Mouse (Mus musculus) forebrain, embryonic 12.5 days (tissue): ENCODE results near the gene Tmem203. TPM values are rescaled to one million over a fixed set of nuclear protein-coding genes. Genes with fewer than 3 reads are reported as not detected.

ENCODE experiments used
- ATAC-seq: fragments of 200-750 bp; cut with Nextera tagmentation; 2 replicates; pipeline ENCODE4 v1.8.0; 2017; ENCODE audit warnings: moderate TSS enrichment; ENCODE audit not compliant: low FRiP score
- H3K27ac ChIP-seq: fragments of 300-500 bp; sonication (generic); 2 replicates; pipeline ENCODE4 v1.5.1; 2016; ENCODE audit warnings: mild to moderate bottlenecking
- H3K27me3 ChIP-seq: fragments of 300-500 bp; sonication (generic); 2 replicates; pipeline ENCODE4 v1.6.1; 2016; ENCODE audit warnings: mild to moderate bottlenecking
- H3K36me3 ChIP-seq: fragments of 300-500 bp; sonication (generic); replicated peaks from 2 replicates; pipeline ENCODE4 v1.6.1; 2016; ENCODE audit warnings: mild to moderate bottlenecking
- H3K4me1 ChIP-seq: fragments of 300-500 bp; sonication (generic); 2 replicates; pipeline ENCODE4 v1.6.1; 2016
- H3K4me2 ChIP-seq: fragments of 300-500 bp; sonication (generic); 2 replicates; pipeline ENCODE4 v1.6.1; 2016; ENCODE audit warnings: mild to moderate bottlenecking, moderate library complexity
- H3K4me3 ChIP-seq: fragments of 300-500 bp; sonication (generic); replicated peaks from 2 replicates; pipeline ENCODE4 v1.5.1; 2016; ENCODE audit warnings: mild to moderate bottlenecking
- H3K9ac ChIP-seq: fragments of 300-500 bp; sonication (generic); 2 replicates; pipeline ENCODE4 v1.6.1; 2016; ENCODE audit warnings: mild to moderate bottlenecking
- H3K9me3 ChIP-seq: fragments of 300-500 bp; sonication (generic); 2 replicates; pipeline ENCODE4 v1.6.1; 2016
- WGBS: fragments of 180-500 bp; shearing (Covaris S2); methylation state at CpG from one replicate; pipeline ENCODE4 v1.1.7; 2016; 5-methylcytosine and 5-hydroxymethylcytosine counted together
- polyA plus RNA-seq: library from polyadenylated mRNA; unstranded; fragments of >200 nt; fragmentation: Nextera tagmentation; extraction: Ambion mirVana; gene quantifications from 2 replicates; pipeline ENCODE4 v1.2.1, GENCODE M21; 2016

The Tmem203 gene
- polyA plus RNA-seq, result 17.6 and 18.1 TPM in 2 replicates

DNA sequence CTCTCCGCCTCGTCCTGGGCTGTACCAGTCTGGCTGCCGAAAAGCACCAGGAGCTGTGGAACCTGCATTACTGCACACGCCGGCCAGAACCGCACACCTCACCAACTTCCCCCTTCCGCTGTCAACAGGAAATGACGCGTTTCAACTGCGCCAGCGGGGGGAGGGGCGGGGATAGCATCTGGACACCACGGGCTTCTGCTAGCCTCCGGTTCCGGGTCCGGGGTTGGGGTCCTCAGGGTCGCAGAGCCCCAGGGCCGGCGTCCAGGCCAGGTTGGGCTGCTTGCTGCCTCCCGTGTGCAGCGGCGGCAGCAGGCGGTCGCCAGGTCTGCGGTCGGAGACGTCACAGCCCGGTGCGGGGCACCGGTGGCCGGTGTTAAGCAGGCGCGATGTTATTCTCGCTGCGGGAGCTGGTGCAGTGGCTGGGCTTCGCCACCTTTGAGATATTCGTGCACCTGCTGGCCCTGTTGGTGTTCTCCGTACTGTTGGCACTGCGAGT, at the start of gene Tmem203:
TSS of gene Tmem203 (plus strand) at position 156 of the 496 bp plus-strand sequence.
- H3K9ac ChIP-seq, result peak within 1 kb of the TSS; percentile 88
- 0% methylated on average over 39 of the region's 39 CpGs for WGBS
- peak; percentile 93 for ATAC-seq
- H3K9me3 ChIP-seq, result no peaks in the 10 kb centered on the region
- peaks cover 23% of the 10 kb centered on the region for H3K4me1 ChIP-seq
- H3K4me2 ChIP-seq, result peak within 1 kb of the TSS; percentile 97
- peak within 1 kb of the TSS; percentile 75 for H3K4me3 ChIP-seq
- H3K27me3 ChIP-seq, result no peaks in the 10 kb centered on the region
- H3K36me3 ChIP-seq, result peaks cover 21% of the 10 kb centered on the region
- H3K27ac ChIP-seq, result peak within 1 kb of the TSS; percentile 74

DNA sequence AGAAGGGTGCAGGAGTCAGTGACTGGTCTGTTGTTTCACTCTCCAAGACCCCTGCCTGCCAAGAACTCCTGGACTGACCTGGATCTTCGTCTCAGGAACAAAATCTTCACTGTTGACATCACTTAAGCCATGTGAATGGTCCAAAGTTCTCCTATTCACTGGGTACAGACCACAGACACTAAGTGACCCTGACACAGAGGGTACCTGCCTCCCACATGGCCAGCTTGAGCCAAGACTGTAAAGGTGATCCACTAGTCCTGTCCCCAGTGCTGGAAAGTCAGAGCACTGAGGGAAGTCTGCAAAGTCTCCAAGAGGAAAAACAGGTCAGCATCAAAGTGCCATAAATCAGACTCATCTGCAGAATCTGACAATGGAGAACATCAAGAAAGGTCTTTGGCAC, 47.6 kb upstream of the Tmem203 start:
- Histone ChIP-seq H3K9ac (no peak overlapping the region), H3K36me3 (peaks cover 63% of the 10 kb centered on the region)

DNA sequence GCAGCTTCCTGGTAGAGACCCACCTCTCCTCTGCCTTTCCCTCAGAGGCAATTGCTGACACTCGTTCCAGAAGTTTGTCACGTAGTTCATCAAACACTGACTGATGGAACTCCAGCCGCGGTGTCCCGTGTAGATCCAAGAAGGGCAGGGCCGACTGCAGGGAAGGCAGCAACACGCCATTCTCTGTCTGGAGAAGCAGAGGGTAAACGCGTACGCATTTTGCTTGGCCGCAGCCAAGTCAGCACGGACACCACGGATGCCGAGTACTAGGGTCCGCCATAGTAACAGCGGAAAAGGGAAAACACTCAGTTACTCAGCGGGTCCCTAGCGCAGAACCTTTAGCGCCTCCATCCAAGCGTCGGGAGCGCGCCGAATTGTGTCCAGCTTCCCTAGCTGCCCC, 44.6 kb upstream of the Tmem203 start:
- H3K9ac ChIP-seq, result peak overlapping the region; percentile 86

More for the DNA sequence above, 47.6 kb upstream of the Tmem203 start:
- H3K4me2 ChIP-seq, result no peak overlapping the region
- 85% methylated on average over 1 of the region's 1 CpGs for WGBS
- H3K27me3 ChIP-seq, result 0 out of 2 replicates have a peak, but pooled peaks cover 1% of the 10 kb centered on the region
- H3K4me1 ChIP-seq, result peaks cover 25% of the 10 kb centered on the region
- ATAC-seq, result no peak
- no peak overlapping the region for H3K4me3 ChIP-seq
- no peak overlapping the region for H3K27ac ChIP-seq
- no peaks in the 10 kb centered on the region for H3K9me3 ChIP-seq

DNA sequence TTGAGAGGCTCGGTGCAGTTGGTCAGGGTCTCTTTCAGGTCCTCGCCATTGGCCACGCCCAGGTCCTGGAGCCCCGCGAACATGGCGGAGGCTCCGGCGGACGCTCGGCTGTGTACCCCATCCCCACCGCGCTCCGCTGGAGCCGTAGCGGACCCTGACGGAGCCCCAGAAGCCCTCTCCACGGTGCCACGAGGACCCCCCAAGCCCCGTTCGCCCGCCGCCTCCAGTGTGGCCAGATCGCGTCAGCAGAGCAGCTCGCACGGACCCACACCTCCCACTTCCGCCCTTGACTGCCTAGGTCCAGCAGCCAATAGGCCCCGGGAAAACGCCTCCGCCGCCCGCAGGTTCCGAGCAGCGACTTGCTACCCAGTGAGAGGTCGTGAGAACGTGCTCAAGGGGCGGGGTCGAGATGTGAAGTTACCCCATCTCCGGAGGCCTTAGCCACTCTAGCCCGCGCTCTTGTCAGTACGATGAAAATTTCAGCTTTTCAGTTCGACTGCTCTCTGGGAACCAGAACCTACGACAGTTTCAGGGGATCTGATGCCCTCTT, 44.0 kb upstream of the Tmem203 start, which contains the start of gene Nelfb:
TSS of gene Nelfb (minus strand) at position 369 of the 550 bp plus-strand sequence.
- H3K27ac ChIP-seq, result peak within 1 kb of the TSS; percentile 90
- H3K4me3 ChIP-seq, result peak within 1 kb of the TSS; percentile 86
- H3K4me1 ChIP-seq, result peaks cover 25% of the 10 kb centered on the region
- H3K9me3 ChIP-seq, result no peaks in the 10 kb centered on the region
- peak within 1 kb of the TSS; percentile 86 for H3K9ac ChIP-seq
- H3K4me2 ChIP-seq, result peak within 1 kb of the TSS; percentile 95
- peaks cover 12% of the 10 kb centered on the region; the same call in 1 of the 2 replicates for H3K27me3 ChIP-seq
- H3K36me3 ChIP-seq, result peaks cover 28% of the 10 kb centered on the region
- under 1% methylated on average over 44 of the region's 44 CpGs for WGBS
- ATAC-seq, result peak; percentile 93

More for the DNA sequence above, 44.6 kb upstream of the Tmem203 start:
- peak overlapping the region; percentile 95 for H3K4me2 ChIP-seq
- under 1% methylated on average over 24 of the region's 24 CpGs for WGBS
- H3K36me3 ChIP-seq, result peaks cover 33% of the 10 kb centered on the region
- H3K9me3 ChIP-seq, result no peaks in the 10 kb centered on the region
- H3K27ac ChIP-seq, result peak overlapping the region; percentile 90
- peak overlapping the region; percentile 86 for H3K4me3 ChIP-seq
- ATAC-seq, result peak; percentile 44
- H3K4me1 ChIP-seq, result peaks cover 25% of the 10 kb centered on the region
- peaks cover 12% of the 10 kb centered on the region; the same call in 1 of the 2 replicates for H3K27me3 ChIP-seq

DNA sequence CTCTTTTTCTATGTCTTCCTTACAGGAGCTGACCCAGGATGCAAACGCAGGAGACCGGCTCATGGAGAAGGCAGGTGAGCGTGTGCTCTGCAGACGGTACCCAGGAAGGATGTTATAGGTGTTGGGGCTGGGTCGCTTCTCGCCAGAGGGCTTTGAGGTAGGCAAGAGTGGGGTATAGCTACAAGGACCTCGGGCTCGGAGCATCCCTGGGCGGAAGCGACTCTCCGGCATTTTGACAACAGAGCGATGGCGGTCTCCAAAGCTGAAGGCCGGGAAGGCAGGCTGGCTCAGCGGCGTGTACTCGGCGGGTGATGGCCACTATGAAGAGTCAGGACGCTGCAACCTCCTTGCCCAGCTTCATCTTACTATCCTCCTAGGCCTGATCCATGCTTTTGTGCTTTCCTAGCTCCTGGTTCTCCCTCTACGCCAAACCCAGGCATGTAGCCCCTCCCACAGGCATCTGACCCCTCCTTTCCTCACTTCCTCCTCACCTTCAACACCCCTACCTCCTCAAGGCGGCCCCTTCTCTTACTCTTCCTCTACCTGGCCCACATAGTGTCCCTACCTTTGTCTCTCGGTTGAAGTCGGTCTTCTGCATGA, 41.9 kb upstream of the Tmem203 start:
- 65% methylated on average over 23 of the region's 23 CpGs for WGBS

DNA sequence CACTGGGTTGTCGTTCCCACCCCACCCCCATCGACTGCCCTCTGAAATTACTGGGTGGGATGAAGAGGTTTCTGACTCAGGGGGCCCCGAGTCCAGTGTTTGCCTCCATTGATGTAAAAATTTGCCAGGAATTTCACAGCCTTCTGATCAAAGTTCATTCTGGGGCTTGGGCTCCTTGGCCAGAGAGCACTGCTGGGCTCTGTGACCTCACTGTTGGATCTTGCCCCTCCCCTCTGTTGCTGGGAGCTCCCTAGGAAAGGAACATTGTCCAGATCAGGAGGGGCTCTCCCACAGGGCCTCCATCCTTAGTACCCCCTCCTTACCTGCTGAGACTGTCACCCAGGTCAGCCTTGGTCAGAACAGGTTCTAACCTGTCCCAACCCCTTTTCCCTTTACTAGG, 40.8 kb upstream of the Tmem203 start, which contains the start of gene Stpg3:
TSS of gene Stpg3 (minus strand) at position 194 of the 400 bp plus-strand sequence.
- Histone ChIP-seq H3K9ac (no peak within 1 kb of the TSS), H3K4me3 (no peak within 1 kb of the TSS), H3K4me1 (peaks cover 16% of the 10 kb centered on the region), H3K36me3 (no peaks in the 10 kb centered on the region), H3K4me2 (no peak within 1 kb of the TSS), H3K27ac (no peak within 1 kb of the TSS), H3K9me3 (no peaks in the 10 kb centered on the region), H3K27me3 (peaks cover 12% of the 10 kb centered on the region; the same call in 1 of the 2 replicates)
- 75% methylated on average over 3 of the region's 3 CpGs for WGBS
- ATAC-seq, result no peak

More for the DNA sequence above, 41.9 kb upstream of the Tmem203 start:
- H3K9me3 ChIP-seq, result no peaks in the 10 kb centered on the region
- H3K4me2 ChIP-seq, result no peak overlapping the region
- H3K4me3 ChIP-seq, result no peak overlapping the region
- H3K4me1 ChIP-seq, result peaks cover 23% of the 10 kb centered on the region
- no peak overlapping the region for H3K27ac ChIP-seq
- H3K9ac ChIP-seq, result no peak overlapping the region
- no peak for ATAC-seq
- peaks cover 12% of the 10 kb centered on the region; the same call in 1 of the 2 replicates for H3K27me3 ChIP-seq
- 0 out of 2 replicates have a peak, but pooled peaks cover 7% of the 10 kb centered on the region for H3K36me3 ChIP-seq

DNA sequence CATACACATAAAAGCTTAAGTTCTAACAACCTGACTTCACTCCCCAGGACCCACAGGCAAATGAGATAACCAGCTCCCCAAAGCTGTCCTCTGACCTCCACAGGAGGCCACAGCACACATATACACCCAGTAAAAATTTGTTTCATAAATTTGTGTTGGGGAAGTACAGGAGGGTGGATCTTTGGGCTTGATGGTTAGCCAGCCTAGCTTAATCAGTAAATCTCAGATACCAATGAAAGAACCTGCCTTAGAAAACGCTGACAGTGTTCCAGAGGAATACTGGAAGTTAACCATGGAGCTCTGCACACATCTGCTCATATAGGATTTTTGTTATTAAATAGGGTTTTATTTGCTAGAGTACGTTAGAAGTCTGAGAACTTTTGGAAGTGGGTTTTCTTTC, 37.6 kb upstream of the Tmem203 start:
- Histone ChIP-seq H3K4me3 (no peak overlapping the region), H3K9me3 (no peaks in the 10 kb centered on the region), H3K36me3 (peaks cover 13% of the 10 kb centered on the region), H3K9ac (no peak overlapping the region), H3K27me3 (peaks cover 10% of the 10 kb centered on the region; the same call in 1 of the 2 replicates), H3K4me2 (no peak overlapping the region), H3K27ac (no peak overlapping the region), H3K4me1 (no peaks in the 10 kb centered on the region; the same call in 1 of the 2 replicates)
- whole genome bisulfite sequencing, result 71% methylated on average over 2 of the region's 2 CpGs
- no peak for ATAC-seq

DNA sequence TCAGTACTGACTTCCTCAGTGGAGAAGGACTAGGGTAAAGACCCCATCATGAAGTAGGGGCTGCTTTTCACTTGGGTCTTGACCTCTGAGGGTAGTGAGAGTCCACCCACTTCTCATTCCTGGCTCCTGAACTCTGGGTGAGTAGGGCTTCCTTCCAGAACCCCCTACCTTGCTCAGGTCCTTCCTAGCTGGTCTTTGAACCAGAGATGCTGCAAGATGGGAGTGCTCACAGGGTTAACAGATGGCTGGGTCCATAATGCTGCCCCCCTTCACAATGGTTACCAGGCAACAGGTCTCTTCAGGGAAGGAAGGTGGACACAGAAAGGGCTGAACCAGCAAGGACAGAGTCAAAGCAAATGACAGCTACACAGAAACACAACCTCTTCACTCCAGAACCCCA, 36.8 kb upstream of the Tmem203 start, which contains the start of gene Fam166a:
TSS of gene Fam166a (plus strand) at position 301 of the 400 bp plus-strand sequence.
- H3K9ac ChIP-seq, result no peak within 1 kb of the TSS
- H3K4me2 ChIP-seq, result no peak within 1 kb of the TSS
- no peak within 1 kb of the TSS for H3K4me3 ChIP-seq
- H3K4me1 ChIP-seq, result peaks cover 4% of the 10 kb centered on the region
- peaks cover 13% of the 10 kb centered on the region for H3K36me3 ChIP-seq
- ATAC-seq, result no peak
- 0 out of 2 replicates have a peak, but pooled peaks cover 3% of the 10 kb centered on the region for H3K27me3 ChIP-seq
- H3K27ac ChIP-seq, result no peak within 1 kb of the TSS
- no peaks in the 10 kb centered on the region for H3K9me3 ChIP-seq

DNA sequence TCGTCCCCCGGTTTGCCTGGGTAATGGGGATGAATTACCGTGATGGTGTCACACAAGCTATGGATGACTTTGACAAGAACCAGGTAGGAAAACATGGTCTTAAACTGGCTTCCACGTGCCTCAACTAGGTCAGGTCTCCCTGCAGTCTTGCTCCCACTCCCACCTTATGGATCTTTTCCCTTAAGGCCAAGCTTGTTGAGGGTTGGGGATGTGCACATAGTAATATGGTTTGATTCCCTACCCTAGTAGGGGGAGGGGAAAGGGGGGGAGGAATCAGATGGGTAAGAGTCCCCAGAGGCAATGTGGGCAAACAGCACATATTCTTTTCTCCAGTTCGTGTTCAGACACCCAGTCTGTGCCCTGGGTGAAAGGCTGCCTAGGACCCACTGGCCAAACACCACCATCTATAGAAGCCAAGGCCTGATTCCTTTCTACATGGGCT, 33.9 kb upstream of the Tmem203 start:
- 74% methylated on average over 5 of the region's 5 CpGs for whole genome bisulfite sequencing
- Histone ChIP-seq H3K36me3 (peaks cover 13% of the 10 kb centered on the region), H3K4me1 (peaks cover 16% of the 10 kb centered on the region), H3K4me3 (no peak overlapping the region), H3K9me3 (no peaks in the 10 kb centered on the region), H3K27me3 (no peaks in the 10 kb centered on the region), H3K27ac (no peak overlapping the region), H3K9ac (no peak overlapping the region), H3K4me2 (no peak overlapping the region)
- no peak for ATAC-seq

DNA sequence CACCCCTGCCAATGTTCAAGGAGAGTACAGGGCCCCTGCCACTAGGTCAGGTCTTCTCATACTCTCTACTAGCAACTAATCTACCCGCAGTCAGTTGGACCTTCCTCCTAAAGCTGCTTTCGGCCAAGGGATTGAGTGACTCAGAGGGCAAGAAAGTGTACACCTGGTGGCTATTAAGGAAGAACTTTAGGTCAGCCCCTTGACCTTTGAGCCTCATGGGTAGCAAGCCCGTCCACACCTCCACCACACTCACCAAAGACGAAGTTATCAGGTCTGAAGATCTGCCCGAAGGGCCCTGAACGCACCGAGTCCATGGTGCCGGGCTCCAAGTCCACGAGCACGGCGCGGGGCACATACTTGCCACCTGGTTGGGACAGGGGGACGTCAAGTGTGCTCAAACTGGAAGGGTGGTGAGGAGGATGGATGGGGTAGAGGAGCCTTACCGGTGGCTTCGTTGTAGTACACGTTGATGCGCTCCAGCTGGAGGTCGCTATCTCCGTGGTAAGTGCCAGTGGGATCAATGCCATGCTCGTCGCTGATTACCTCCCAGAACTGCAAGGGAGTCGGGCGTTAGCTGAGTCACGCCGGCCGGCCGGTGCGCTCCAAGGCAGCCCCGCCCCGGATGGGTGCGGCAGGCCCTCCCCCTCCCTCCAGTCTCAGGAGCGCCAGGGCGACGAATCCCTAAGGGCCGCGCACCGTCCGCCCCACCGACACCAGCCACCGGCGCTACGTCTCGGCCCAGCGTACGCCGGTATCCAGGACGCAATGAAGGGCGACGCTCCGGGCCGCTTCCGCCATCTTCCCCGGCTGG, 31.4 kb upstream of the Tmem203 start:
- Histone ChIP-seq H3K9ac (peak overlapping the region; percentile 84), H3K9me3 (no peaks in the 10 kb centered on the region), H3K27ac (peak overlapping the region; percentile 94), H3K4me2 (peak overlapping the region; percentile 93), H3K27me3 (peaks cover under 1% of the 10 kb centered on the region; the same call in 1 of the 2 replicates), H3K4me1 (peaks cover 19% of the 10 kb centered on the region), H3K36me3 (peaks cover 13% of the 10 kb centered on the region), H3K4me3 (peak overlapping the region; percentile 90)
- 2% methylated on average over 53 of the region's 53 CpGs for WGBS
- peak; percentile 45 for ATAC-seq

DNA sequence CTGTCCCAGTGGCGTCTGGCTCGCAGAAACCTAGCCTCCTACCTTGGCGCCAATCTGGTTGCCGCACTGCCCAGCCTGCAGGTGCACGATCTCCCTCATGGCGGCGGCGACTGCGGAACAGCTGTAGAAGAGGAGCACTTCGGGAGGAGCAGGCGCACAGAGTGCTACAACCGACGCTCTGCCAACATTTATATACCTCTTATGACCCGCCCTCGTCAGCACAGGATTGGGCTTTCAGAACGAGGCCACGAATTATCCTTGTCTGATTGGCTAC, 30.8 kb upstream of the Tmem203 start, which contains the start of gene Tubb4b:
TSS of gene Tubb4b (minus strand) at position 211 of the 274 bp plus-strand sequence.
- Histone ChIP-seq H3K4me2 (peak within 1 kb of the TSS; percentile 93), H3K4me1 (peaks cover 22% of the 10 kb centered on the region), H3K4me3 (peak within 1 kb of the TSS; percentile 90), H3K36me3 (peaks cover 13% of the 10 kb centered on the region), H3K27me3 (peaks cover 6% of the 10 kb centered on the region; the same call in 1 of the 2 replicates), H3K27ac (peak within 1 kb of the TSS; percentile 99), H3K9me3 (no peaks in the 10 kb centered on the region), H3K9ac (peak within 1 kb of the TSS; percentile 84)
- WGBS, result under 1% methylated on average over 17 of the region's 17 CpGs
- ATAC-seq, result no peak
